Mouse (Mus musculus) erythroblast, embryonic 14.5 days (primary cell): ENCODE measurements around the gene Cpt1a.

ENCODE experiments used
- GATA1 ChIP-seq: IDR thresholded peaks from 2 replicates; pipeline ENCODE4 v1.6.1; 2012; ENCODE audit warnings: low read length, inconsistent platforms, mixed read lengths
- TAL1 ChIP-seq: IDR thresholded peaks from 3 replicates; pipeline ENCODE4 v1.6.1; 2012; ENCODE audit warnings: low read length, inconsistent platforms, mixed read lengths

GRCm38 (mm10) chr19:3333694-3334515, 11.8 kb downstream of the Cpt1a start:
- TF ChIP-seq TAL1 (no peak), GATA1 (no peak)
